Mouse (Mus musculus): ENCODE data around the gene Cdca3.

GRCm38 (mm10) chr6:124782436-124782835 is 46.9 kb upstream of the Cdca3 start:
- TF ChIP-seq POLR2A (IDR thresholded peaks at IDR 0.05; ENCODE audit: borderline replicate concordance, control insufficient read depth, low read depth, low read length) (no peak), CTCF (IDR thresholded peaks at IDR 0.05; ENCODE audit: control insufficient read depth, insufficient read depth, low read length) (no peak)
